Mouse (Mus musculus) kidney, postnatal 10 days (tissue): Measurements from ENCODE around the gene Gm45808.
"Not testable (repeated sequence)": the region's sequence is repeated elsewhere in the genome, so short reads cannot be mapped to it uniquely, and the experiment has no call there.

ENCODE experiments used
- DNase-seq: peaks from one replicate; pipeline ENCODE4 v3.0.0; 2021; ENCODE audit warnings: mixed read lengths

The Gm45808 gene

GRCm38 (mm10) chr7:45467090-45467670 is 19.4 kb downstream of the Gm45808 start:
- DNase-seq, result no peak

GRCm38 (mm10) chr7:45466283-45467089 is 20.1 kb downstream of the Gm45808 start, which contains the start of gene Bax:
Gene Bax (minus strand): TSS chr7:45466898.
- DNase-seq, result peak; percentile 98

GRCm38 (mm10) chr7:45465549-45465948 is 21.1 kb downstream of the Gm45808 start:
- peak; percentile 48 for DNase-seq

- no peak for DNase-seq
These were observed 21.5 kb downstream of the Gm45808 start for GRCm38 (mm10) chr7:45465112-45465511.

GRCm38 (mm10) chr7:45463987-45464778 is 22.4 kb downstream of the Gm45808 start:
- no peak for DNase-seq

- not testable (repeated sequence) for DNase-seq
These were observed 23.7 kb downstream of the Gm45808 start for GRCm38 (mm10) chr7:45462868-45463267.

- no peak for DNase-seq
These were observed 24.3 kb downstream of the Gm45808 start for GRCm38 (mm10) chr7:45462325-45462724.

- no peak for DNase-seq
These were observed 24.8 kb downstream of the Gm45808 start for GRCm38 (mm10) chr7:45461781-45462180.

- peak; percentile 39 for DNase-seq
These were observed 25.3 kb downstream of the Gm45808 start for GRCm38 (mm10) chr7:45461326-45461725.

GRCm38 (mm10) chr7:45460860-45461314 is 25.7 kb downstream of the Gm45808 start:
- peak; percentile 84 for DNase-seq

GRCm38 (mm10) chr7:45460377-45460776 is 26.2 kb downstream of the Gm45808 start:
- DNase-seq, result peak; percentile 58

GRCm38 (mm10) chr7:45459564-45460140 is 27.0 kb downstream of the Gm45808 start, which contains the start of gene Ftl1:
Gene Ftl1 (minus strand): TSS chr7:45459884.
- peak; percentile 97 for DNase-seq

GRCm38 (mm10) chr7:45458748-45459563 is 27.7 kb downstream of the Gm45808 start:
- peak; percentile 91 for DNase-seq

- peak; percentile 59 for DNase-seq
These were observed 29.2 kb downstream of the Gm45808 start for GRCm38 (mm10) chr7:45457204-45458060.

GRCm38 (mm10) chr7:45456721-45457203 is 29.8 kb downstream of the Gm45808 start:
- DNase-seq, result no peak

- peak; percentile 45 for DNase-seq
These were observed 30.5 kb downstream of the Gm45808 start for GRCm38 (mm10) chr7:45455932-45456696.

GRCm38 (mm10) chr7:45454971-45455370 is 31.6 kb downstream of the Gm45808 start:
- DNase-seq, result no peak

- peak; percentile 91 for DNase-seq
These were observed 35.1 kb downstream of the Gm45808 start for GRCm38 (mm10) chr7:45451344-45451982.

GRCm38 (mm10) chr7:45449974-45450373 is 36.6 kb downstream of the Gm45808 start:
- DNase-seq, result no peak
